Mouse (Mus musculus) lung, postnatal 4 days (tissue): ENCODE results near the gene Pcnx2.

Source experiments
- DNase-seq, 2 experiments: peaks; one replicate each; pipeline ENCODE4 v3.0.0; 2021

The Pcnx2 gene

DNA sequence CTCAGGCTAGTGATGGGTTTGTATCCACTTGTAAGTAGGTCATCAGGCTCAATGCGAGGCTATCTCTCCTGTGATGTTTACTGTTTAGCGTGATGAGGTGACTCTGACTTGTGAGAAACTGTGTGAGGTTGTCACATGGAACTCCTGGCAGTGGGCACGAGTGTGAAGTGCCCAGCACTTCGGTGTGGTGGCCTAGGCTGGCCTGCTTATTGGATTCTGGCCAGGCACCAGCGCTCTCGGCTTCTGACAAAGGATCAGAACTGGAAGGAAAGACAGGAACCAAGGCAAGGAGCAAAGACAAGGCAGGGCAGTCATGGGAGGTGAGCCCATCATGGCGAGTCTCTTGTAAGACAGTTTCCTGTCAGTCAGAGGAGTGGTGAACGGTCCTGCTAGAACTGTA lies 142.2 kb downstream of the Pcnx2 start:
- no peak for DNase-seq

DNA sequence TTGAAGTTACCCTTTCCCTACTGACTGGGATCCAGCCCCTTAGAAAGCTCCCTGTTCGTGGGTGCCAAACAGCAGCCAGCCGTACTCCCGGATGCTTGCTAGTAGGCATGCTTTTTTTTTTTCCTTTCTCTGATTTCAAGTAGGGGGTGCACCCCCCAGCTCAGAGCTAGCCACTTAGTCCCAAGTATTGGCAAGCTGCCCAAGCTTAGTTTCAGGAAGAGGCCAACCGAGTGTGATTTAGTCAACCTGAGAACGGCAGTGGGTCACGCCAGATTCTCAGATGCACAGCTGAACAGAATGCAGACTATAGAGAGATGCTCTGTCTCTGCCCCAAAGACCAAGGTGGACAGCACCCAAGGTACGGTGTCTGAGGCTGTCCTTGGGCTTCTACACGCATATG lies 147.3 kb downstream of the Pcnx2 start:
- peak; percentile 27 to 30 for DNase-seq

DNA sequence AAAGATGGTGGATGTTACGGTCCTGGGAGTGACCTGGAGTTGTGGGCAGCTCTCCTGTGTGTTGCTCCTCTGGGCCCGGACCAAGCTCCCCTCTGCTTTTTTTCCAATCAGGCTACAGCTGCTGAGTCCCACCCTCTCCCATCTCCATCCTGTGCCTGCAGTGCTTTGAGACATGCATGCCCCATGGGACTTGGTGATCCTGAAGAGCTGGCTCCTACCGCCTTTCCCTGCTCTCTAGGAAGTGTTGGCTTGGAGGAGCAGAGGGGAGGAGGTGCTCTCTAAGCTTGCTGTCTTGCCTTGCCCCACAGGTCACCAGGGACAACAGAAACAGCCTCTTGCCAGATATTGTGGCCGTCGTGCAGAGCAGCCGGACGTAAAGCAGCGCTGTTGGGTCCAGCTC lies 150.7 kb downstream of the Pcnx2 start:
- DNase-seq, result no peak

DNA sequence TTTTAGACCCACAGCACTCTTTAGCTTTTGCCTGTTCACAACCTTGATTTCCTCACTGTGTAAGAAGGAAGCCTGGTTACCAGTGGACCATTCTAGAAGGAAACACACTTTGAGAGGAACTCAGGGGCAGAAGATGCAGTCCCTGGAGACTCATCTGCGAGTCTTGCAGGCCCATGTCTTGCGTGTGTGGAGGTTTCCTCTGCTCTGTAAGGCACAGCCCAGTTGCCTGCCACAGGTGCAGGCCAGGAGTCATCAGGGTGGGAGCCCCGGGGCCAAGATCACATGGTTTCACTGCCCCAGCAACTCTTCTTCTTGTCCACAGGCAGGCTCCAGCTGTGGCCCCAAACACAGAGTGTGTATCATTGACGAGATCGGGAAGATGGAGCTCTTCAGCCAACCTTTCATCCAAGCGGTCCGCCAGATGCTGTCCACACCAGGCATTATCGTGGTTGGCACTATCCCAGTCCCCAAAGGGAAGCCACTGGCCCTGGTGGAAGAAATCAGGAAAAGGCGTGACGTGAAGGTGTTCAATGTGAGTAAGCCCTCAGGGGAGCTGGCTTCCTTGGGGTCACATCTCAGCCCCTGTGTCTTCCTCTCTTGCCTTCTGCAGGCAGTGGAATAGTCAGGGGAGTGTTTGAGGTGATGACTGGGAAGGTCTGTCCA lies 153.1 kb downstream of the Pcnx2 start:
- DNase-seq, result no peak

DNA sequence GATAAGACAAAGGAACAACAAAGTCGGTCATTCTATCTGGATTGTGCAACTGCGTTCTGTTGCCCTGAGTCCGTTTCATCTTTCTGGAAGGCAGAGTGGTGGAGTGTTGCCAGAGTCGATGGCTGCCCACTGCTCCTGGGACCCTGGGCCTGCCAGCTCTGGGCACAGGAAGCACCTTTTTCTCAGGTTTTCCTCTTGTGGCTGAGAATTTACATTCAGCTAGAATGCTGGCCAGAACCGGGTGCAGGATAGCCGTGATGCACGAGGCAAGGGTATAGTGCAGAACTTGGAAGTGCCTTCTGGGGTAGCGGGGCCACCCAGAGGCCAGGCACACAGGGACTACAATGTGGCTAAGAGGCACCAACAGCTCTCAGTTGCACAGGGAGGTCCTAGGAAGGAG lies 155.7 kb downstream of the Pcnx2 start:
- no peak for DNase-seq

DNA sequence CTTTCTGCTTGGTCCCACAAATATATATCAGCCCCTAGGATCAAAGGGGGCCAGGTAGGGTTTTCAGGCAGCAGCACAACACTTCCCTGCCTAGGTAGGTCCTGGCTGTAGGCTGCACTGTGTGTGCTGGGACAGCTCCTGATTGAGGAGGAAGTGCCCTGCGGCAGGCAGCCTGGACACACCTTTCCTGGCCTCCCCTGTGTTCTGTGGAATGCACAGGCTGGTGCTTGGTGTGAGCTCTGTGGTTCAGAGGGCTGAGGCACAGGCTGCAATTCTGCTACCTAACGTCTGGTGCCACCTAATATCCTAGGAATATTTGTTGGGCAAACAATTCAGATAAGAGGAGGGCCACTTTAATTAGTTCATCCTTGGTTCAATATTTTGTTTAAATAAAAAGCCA lies 156.3 kb downstream of the Pcnx2 start:
- peak in 1 of 2 experiments; percentile 74 for DNase-seq

DNA sequence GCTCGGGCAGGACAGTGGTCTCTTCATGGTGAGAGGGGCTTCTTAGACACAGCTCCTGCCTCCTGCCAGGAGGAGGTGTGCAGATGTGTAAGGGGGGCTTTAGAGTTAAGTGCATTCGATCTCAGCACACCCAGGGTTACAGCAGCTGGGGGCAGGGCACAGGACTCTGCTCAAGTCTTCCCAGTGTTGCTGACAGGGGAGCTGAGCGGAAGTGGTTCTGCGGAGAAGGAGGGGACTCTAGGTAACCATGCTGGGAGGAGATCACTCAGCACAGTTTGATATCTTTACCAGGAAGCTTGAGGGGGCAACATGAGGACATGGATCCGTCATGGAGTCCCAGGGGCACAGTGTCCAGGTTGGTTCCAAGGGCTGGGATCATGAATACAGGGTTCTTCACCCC lies 156.7 kb downstream of the Pcnx2 start:
- DNase-seq, result no peak

DNA sequence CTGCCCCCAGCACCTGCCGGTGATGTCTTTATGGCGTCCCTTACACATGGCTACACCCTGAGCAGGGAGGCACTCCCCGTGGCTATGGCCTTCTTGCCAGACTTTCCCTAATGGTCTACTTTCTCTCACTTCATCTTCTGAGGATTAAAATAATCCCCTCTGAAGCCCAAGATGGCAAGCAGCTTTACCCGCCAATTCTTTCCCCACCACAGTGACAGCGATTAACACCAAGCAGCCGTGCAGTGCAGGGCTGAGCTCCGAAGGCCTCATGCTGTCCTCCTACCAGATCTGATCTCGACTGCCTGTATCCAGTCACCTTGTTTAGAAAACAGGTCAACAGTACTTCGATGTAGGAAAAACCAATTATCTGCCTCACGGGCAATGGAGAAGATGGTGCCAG lies 157.5 kb downstream of the Pcnx2 start:
- no peak for DNase-seq

DNA sequence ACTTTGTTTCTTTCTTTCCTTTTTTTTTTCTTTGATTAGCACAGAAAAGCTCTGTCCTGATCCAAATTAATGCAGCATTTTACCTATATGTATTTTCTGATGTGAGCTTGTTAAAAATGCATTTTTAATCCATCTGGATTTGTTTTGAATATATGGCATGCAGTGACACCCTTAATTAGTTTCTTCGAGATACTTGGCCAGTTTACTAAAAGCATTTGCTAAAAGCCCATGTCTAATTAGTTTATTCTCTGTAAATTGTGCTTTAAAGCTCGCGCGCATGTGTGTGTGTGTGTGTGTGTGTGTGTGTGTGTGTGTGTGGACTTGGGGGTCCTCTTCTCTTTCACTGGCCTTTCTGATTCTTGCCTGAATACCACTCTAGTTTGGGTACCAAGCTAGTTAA lies 159.2 kb downstream of the Pcnx2 start:
- no peak for DNase-seq

DNA sequence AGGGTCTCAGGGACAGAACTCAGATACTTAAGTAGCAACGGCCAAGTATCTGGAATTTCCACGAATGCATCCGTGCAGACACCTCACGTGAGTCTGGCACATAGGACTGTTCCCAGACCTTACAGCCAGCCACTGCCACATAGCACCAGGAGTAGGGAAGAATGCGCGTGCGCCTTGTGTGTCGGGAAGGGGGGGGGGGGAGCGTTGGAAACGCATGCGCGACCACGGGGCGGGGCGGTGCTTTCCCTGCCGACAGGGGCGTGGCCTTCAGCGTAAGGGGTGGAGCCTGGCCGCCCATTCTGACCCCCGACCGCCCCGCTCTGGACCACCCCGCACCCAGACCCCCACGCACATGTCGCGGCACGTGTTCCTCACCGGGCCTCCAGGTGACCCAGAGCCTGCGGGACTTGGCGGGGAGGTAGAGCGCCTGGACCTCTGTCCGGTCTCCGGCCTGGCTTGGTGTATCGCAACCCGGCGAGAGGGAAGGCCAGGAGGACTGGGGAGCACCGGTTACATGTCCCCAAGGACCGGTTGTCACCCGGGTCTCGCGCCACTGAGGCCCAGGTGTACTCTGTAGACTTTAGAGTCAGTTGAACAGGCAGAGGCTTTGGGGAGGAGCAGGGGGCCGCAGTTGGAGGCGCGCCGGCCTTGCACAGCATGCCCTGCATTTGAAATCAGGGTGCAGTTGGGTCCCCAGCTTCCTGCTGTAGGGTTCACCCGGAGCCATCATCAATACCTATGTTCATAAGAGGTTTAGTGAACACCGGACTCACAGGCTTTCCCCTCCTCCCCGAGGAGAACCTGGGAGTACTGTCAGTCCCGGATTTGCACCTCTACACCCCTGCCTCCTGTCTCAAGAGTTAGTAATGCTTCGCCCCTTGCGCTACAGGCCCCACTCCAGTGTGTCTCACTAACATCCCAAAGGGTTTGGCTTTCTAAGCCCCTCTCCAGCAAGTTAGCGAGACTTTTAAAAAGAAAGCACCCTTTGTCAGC lies 163.9 kb downstream of the Pcnx2 start:
- DNase-seq, result peak; percentile 88 to 90

DNA sequence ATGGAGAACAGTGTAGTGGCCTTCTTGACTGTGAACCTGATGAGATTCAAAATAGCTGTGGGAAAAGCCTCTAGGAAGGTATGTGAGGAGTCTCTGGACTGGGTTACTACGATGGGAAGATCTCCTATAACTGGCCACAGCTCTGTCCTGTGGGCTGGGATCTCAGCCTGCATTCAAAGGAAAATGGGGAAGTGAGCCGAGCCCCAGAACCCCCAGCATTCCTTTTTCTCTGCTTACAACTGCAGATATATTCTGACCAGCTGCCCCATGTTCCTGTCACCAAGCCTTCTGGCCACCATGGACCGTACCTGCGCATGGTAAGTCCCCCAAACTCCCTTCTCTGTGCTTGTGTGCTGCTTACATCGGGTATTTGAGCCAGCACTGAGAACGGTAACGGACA lies 168.4 kb downstream of the Pcnx2 start, which contains the start of gene Ntpcr:
Gene Ntpcr, plus strand, starts transcription at position 218 of the 400 bp plus-strand sequence.
- no peak for DNase-seq

DNA sequence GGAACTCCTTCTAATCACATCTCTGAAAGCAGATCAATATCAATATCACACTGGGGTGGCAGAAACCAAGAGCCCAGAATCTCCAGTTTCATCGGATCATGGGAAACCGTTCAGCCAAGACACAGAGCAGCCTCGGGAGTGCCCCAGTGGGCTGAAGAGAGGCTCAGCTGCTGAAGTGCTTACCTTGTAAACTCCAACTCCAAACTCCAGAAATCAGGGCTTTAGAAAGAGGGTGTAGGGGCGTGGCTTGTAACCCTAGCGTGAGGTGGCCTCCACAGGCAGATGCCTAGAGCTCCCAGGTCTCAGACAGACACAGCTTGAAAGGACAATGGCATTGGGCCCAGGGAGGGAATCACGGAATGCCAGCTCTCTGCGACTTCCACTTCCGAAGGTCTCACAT lies 170.3 kb downstream of the Pcnx2 start:
- DNase-seq, result peak in 1 of 2 experiments; percentile 40

DNA sequence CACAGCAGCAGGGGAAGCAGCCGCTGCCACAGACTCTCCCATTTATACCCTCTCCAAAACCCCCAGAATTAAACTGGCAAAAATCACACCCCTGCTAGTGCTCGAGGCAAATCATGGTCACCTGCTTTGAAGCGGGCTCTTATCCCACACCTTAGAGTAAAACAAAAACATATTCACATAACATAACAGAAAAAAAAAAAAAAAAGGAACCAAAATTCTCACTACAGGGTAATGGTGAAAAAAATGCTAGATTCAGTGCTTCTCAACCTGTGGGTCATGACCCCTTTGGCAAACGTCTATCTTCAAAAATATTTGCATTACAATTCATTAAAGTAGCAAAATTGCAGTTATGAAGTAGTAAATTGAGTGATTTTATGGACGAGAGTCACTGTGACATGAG lies 171.1 kb downstream of the Pcnx2 start:
- DNase-seq, result no peak

DNA sequence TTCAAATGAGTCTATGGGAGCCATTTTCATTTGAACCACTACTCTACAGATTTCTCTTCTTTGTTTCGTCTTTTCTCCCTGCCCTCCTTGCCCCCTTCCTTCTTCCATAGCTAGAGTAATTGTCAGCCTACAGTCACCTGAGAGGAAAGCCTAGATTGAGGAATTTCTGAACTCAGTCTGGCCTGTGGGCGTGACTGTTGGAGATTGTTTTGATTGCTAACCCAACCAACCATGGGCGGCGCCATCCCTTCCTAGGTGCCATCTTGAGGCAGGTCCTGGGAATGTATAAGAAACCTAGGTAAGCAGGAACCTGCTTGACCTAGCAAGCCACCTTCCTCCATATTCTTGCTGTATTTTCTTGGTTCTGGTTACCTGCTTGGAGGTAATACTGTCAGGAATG lies 172.0 kb downstream of the Pcnx2 start:
- no peak for DNase-seq

DNA sequence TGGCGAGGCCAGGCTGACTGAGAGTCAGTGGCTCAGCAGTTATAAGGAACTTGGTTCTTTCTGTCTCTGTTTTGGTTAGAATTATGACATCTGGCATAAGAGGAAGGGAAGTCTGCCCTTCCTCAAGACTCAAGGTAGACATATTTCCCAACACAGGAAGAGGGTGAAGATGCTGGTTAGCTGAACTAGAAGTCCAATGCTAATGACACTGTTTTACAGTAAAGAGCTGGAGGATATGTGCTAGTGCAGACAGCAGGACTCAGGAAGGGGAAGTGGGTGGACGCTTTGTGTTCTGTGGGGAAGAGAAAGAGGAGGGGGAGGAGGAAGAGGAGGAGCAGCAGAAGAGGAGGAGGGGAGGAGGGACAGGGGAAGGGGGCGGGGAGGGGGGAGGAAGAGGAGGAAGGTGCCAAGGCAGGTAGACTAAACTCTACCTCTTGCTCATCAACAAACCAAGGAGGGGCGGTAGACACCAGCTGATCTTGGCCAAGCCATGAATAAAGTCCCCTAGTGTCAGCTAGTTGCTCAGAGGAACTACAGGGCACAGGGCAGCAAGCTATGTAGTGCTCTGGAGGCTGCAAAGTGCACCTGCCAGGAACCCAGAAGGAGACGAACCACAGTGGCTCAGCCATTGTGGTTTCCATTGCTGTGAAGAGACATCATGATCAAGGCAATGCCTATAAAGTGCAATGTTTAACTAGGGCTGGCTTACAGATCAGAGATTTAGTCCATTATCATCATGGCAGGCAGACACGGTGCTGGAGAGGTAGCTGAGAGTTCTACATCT lies 172.9 kb downstream of the Pcnx2 start:
- DNase-seq, result peak in 1 of 2 experiments; percentile 45

DNA sequence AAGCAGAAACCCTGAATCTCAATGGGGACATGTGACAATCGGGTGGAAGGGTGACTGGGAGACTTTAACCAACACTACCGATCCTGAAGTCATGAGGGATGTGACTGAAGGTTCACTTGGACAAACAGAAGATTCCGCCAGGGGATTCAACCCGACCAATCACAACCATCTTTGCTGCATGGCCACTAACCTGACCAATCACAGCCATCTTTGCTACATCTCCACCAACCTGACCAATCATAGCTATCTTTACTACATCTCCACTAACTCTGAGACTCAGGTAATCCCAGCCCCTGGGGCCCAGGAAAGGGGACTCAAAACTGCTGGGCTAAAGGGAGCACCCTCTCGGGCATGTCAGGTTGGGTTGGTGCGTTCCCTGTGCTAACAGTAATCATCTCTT lies 174.7 kb downstream of the Pcnx2 start:
- DNase-seq, result no peak

DNA sequence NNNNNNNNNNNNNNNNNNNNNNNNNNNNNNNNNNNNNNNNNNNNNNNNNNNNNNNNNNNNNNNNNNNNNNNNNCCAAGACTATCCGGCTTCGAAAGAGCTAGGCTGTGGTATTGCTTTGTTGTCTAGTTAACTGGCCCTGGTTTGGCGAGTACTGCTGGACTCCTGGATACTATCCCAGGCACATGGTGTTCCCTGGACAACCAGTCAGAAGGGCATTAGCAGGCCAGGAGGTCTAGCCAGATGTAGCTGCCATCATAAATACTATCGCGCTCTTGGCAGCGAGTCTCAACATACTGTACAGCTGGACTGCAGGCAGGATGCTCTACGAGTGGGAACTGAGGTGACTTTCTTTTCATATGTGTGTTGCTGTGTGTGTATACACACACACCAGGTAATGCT lies 175.4 kb downstream of the Pcnx2 start:
- DNase-seq, result no peak

DNA sequence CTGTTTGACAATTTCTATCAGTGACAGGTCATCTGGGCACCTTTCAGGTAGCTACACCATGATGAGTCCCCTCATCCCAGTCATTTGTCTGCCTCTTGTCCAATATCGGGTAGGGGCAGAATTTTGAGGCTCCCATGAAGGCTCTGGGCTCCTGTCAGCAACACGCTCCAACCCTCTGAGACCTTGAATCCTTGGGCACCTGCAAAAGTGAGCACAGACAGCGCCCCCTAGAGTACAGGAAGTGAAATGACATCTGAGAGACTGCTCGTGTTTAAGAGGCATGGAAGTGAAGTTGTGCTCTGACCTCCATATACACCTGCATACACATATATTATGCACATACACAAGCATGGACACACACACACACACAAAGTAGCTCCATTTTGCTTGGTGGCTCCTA lies 179.2 kb downstream of the Pcnx2 start:
- DNase-seq, result no peak

DNA sequence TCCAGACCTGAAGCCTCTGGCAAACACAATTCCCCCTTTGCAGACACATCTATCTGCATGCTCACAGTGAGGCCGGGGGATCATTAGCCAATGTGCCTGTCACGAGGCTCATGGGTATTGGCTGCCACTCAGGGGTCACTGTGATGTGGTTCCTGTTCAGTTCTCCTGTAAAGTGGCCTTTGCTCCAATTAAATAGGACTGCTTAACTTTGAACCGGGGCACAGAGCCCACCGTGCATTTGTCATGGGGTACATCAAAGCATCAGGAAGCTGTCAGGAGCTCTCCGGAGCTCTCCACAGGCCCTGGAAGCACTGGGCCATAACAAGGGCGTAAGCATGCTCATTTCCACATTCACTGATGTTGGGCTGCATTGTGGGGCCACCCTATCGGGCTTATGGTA lies 181.5 kb downstream of the Pcnx2 start:
- DNase-seq, result no peak

DNA sequence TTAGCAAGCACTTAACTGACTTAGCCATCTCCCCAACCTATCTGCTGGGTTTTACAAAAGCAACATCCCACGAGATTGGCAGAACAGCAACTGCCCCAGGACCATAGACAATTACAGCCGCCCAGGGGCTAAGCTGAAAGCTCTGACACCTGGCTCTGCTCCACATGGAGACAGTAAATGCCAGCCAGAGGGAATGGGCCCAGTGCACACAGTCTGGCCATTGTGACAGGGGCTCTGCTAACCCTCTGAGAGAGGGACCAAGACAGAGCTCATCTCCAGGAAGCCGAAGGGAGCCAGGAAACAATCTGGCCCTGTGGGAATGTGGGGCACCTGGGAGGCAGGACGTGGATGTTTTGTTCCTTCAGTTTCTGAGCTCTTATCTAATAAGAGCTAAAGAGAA lies 181.9 kb downstream of the Pcnx2 start:
- no peak for DNase-seq

DNA sequence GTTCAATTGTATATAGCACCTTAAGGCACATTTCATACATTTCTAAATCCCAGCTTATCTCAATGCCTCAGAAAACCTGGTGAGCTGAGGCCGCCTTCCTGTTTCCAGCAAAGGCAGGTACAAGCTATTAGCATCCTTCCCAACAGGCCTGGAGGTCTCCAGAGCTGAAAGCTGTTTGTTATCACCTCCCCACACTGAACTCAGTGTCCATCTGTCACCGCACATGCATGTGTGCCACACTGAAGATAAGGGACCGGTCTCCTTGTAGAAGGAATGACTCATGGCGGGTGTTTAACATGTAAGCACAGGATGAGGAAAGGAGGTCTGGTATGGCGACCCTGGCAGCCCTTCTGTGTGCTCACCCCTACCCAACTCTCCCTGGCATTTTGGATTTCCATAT lies 186.6 kb downstream of the Pcnx2 start:
- DNase-seq, result no peak

DNA sequence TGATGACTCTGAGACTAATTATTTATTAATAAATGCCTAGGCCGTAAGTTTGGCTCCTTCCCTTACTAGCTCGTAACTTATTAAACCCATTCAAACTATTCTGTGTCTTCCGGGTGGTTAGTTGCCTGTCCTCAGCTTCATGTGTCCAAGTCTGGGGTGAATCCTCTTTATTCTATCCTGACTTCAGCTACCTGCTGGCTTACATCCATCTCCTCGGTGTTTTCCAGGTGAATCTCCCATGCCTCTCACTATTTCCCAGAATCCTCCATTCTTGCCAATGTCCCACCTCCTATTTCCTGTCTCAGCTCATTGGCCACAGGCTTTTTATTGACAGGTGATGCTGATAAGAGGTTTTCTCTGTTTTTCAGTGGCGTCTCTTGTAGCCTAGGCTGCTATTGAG lies 188.9 kb downstream of the Pcnx2 start:
- no peak for DNase-seq

DNA sequence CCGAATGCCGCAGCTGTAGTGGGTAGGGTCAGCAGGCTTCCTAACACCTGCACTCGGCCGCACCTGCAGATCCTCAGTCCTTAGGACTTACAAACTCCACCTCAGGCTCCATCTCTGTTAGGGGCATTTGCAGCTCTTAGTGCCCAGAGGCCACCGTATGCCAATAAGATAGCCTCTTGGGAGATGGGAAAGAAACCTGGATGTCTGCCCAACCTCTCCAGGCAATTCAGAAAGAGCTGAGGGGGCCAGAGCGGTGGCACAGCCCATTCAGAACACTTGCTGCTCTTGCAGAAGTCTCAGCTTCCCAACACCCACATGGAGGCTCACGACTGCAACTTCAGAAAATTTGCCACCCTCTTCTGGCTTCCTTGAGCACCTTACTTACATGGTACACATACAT lies 192.3 kb downstream of the Pcnx2 start:
- no peak for DNase-seq
